Mouse (Mus musculus) hindbrain, postnatal 0 days (tissue): ENCODE measurements at regions not wholly inside any gene's neighbourhood (a gene's known extent, or its start where the extent isn't known, plus 50 kb on each side); places are given as distances from the start of the nearest gene placed in this dataset.
"Not testable (repeated sequence)": the region's sequence is repeated elsewhere in the genome, so short reads cannot be mapped to it uniquely, and the experiment has no call there.

ENCODE experiments used
- ATAC-seq: fragments of 200-750 bp; cut with Nextera tagmentation; 2 replicates; pipeline ENCODE4 v1.8.0; 2017; ENCODE audit warnings: mild to moderate bottlenecking, moderate TSS enrichment, moderate library complexity
- DNase-seq: peaks from one replicate; pipeline ENCODE4 v3.0.0-alpha.2; 2015; ENCODE audit warnings: low spot score
- H3K27ac ChIP-seq: fragments of 300-500 bp; sonication (generic); 2 replicates; pipeline ENCODE4 v1.5.1; 2014; ENCODE audit warnings: mild to moderate bottlenecking
- H3K27me3 ChIP-seq: fragments of 300-500 bp; sonication (generic); 2 replicates; pipeline ENCODE4 v1.6.1; 2014; ENCODE audit warnings: low read length, mixed read lengths; ENCODE audit not compliant: insufficient read depth
- H3K36me3 ChIP-seq: fragments of 300-500 bp; sonication (generic); 2 replicates; pipeline ENCODE4 v1.6.1; 2014; ENCODE audit warnings: low read length, mixed read lengths; ENCODE audit not compliant: insufficient read depth
- H3K4me1 ChIP-seq: fragments of 300-500 bp; sonication (generic); 2 replicates; pipeline ENCODE4 v1.6.1; 2014; ENCODE audit warnings: antibody characterized with exemption, low read length, mixed read lengths; ENCODE audit not compliant: insufficient read depth
- H3K4me2 ChIP-seq: fragments of 300-500 bp; sonication (generic); 2 replicates; pipeline ENCODE4 v1.6.1; 2014; ENCODE audit warnings: low read depth, mild to moderate bottlenecking, low read length, moderate library complexity, mixed read lengths
- H3K4me3 ChIP-seq: fragments of 300-500 bp; sonication (generic); 2 replicates; pipeline ENCODE4 v1.5.1; 2014; ENCODE audit warnings: low read length
- H3K9ac ChIP-seq: fragments of 300-500 bp; sonication (generic); replicated peaks from 2 replicates; pipeline ENCODE4 v1.6.1; 2014; ENCODE audit warnings: mild to moderate bottlenecking, low read length, moderate library complexity, mixed read lengths
- H3K9me3 ChIP-seq: fragments of 300-500 bp; sonication (generic); 2 replicates; pipeline ENCODE4 v1.6.1; 2016; ENCODE audit warnings: low read length, mixed read lengths
- CTCF ChIP-seq: IDR thresholded peaks from 2 replicates; pipeline ENCODE4 v1.5.1; 2016; ENCODE audit warnings: antibody characterized with exemption, control low read depth, low read depth
- WGBS: fragments of 180-500 bp; shearing (Covaris S2); extraction: QIAGEN DNeasy Blood & Tissue Kit; methylation state at CpG from one replicate; pipeline ENCODE4 v1.1.7; 2014; 5-methylcytosine and 5-hydroxymethylcytosine counted together

GRCm38 (mm10) chr8:126776605-126777469 is 168.8 kb downstream of the Tomm20 start:
- H3K4me1 ChIP-seq, result no peaks in the 10 kb centered on the region
- WGBS, result 86% methylated on average over 11 of the region's 11 CpGs

DNA sequence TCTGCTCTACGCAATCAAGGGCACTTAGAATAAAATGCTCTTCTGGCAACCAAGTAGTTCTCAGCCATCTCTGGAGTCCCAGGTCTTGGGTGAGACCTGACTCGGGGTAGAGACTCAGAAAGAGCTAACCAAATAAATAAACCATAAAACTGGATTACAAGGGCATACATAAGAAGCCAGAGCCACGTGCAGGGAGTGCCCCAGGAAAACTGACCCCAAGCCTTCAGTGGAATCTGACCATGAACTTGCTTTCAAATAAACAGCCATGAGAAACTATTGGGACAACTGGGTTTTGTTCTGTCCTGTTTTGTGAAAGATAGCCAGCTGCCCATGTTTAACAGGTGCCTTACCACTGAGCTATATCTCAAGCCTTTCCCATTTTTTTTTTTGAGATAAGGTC is 170.3 kb downstream of the Tomm20 start:
- TF ChIP-seq CTCF, result no peak
- H3K9me3 ChIP-seq, result no peaks in the 10 kb centered on the region
- no peaks in the 10 kb centered on the region for H3K27me3 ChIP-seq
- no peak overlapping the region for H3K4me3 ChIP-seq
- no peak overlapping the region for H3K4me2 ChIP-seq
- H3K36me3 ChIP-seq, result no peaks in the 10 kb centered on the region
- no peak for ATAC-seq
- H3K4me1 ChIP-seq, result no peaks in the 10 kb centered on the region
- no peak for DNase-seq
- WGBS, result 80% methylated on average over 3 of the region's 3 CpGs
- H3K27ac ChIP-seq, result no peak overlapping the region
- H3K9ac ChIP-seq, result no peak overlapping the region

More at GRCm38 (mm10) chr8:126776605-126777469, 168.8 kb downstream of the Tomm20 start:
- ATAC-seq, result no peak
- Histone ChIP-seq H3K27me3 (no peaks in the 10 kb centered on the region), H3K36me3 (no peaks in the 10 kb centered on the region), H3K9me3 (no peaks in the 10 kb centered on the region), H3K27ac (no peak overlapping the region), H3K4me2 (no peak overlapping the region), H3K9ac (no peak overlapping the region), H3K4me3 (no peak overlapping the region)
- TF ChIP-seq CTCF, result no peak
- no peak for DNase-seq

- DNase-seq (no peak), ATAC-seq (no peak)
- H3K9me3 ChIP-seq, result no peaks in the 10 kb centered on the region
- no peak overlapping the region for H3K4me2 ChIP-seq
- no peak overlapping the region for H3K9ac ChIP-seq
- TF ChIP-seq CTCF, result no peak
- H3K4me1 ChIP-seq, result no peaks in the 10 kb centered on the region
- no peaks in the 10 kb centered on the region for H3K36me3 ChIP-seq
- no peak overlapping the region for H3K4me3 ChIP-seq
- no peaks in the 10 kb centered on the region for H3K27me3 ChIP-seq
- 78% methylated on average over 7 of the region's 7 CpGs for WGBS
- no peak overlapping the region for H3K27ac ChIP-seq
Measured at GRCm38 (mm10) chr8:126774816-126775215, 170.8 kb downstream of the Tomm20 start.

DNA sequence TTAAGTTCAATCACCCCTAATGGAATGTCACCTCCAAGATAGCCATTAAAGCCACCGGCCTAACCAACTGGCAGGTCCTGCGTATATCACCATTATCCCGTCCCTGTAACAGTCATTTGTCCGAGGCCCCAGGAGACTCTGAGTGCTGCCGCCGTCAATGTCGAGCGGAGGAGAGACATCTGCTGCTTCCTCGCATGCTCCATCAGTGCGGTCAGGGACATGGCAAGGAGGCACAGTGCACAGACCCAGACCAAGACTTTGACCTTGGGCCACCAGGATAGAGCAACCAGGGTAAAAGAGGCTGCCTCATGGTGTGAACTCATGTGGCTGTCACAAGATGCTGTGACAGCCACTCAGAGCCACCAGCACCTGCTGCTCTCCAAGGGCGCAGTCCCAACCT is 172.9 kb downstream of the Tomm20 start:
- no peak overlapping the region for H3K27ac ChIP-seq
- ATAC-seq (no peak), DNase-seq (no peak)
- H3K4me1 ChIP-seq, result no peaks in the 10 kb centered on the region
- TF ChIP-seq CTCF, result no peak
- H3K9me3 ChIP-seq, result no peaks in the 10 kb centered on the region
- no peak overlapping the region for H3K4me3 ChIP-seq
- H3K9ac ChIP-seq, result no peak overlapping the region
- 68% methylated on average over 11 of the region's 11 CpGs for WGBS
- no peak overlapping the region for H3K4me2 ChIP-seq
- no peaks in the 10 kb centered on the region for H3K27me3 ChIP-seq
- no peaks in the 10 kb centered on the region for H3K36me3 ChIP-seq

DNA sequence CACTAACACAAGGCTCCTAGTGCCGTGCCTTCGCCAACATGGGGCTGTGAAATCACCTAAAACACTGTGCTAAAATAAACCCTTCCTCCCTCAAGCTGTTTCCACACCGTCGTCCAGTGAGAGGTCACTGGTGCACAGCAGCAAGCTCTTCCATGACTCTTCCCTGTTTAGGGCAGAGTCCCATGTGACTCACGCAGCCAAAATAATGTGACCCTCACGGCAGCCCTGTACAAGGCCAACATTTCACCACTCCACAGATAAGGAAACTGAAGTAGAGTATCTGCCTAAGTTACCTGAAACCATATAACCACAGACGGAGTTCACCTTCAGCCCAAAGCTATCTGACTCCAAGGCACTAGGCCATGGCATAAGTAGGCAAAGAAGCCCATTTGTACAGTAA is 173.4 kb downstream of the Tomm20 start:
- no peak overlapping the region for H3K27ac ChIP-seq
- no peak for TF ChIP-seq CTCF
- WGBS, result 90% methylated on average over 7 of the region's 7 CpGs
- ATAC-seq, result no peak
- no peaks in the 10 kb centered on the region for H3K36me3 ChIP-seq
- H3K4me1 ChIP-seq, result no peaks in the 10 kb centered on the region
- no peak overlapping the region for H3K4me2 ChIP-seq
- no peak overlapping the region for H3K9ac ChIP-seq
- H3K27me3 ChIP-seq, result no peaks in the 10 kb centered on the region
- no peaks in the 10 kb centered on the region for H3K9me3 ChIP-seq
- DNase-seq, result no peak
- H3K4me3 ChIP-seq, result no peak overlapping the region

GRCm38 (mm10) chr8:126770374-126770773 is 175.3 kb downstream of the Tomm20 start:
- not testable (repeated sequence) for H3K36me3 ChIP-seq, H3K27me3 ChIP-seq, H3K9me3 ChIP-seq, ATAC-seq, DNase-seq, H3K9ac ChIP-seq, H3K27ac ChIP-seq, H3K4me1 ChIP-seq, H3K4me2 ChIP-seq, H3K4me3 ChIP-seq
- 76% methylated on average over 2 of the region's 2 CpGs for WGBS

- Histone ChIP-seq H3K27me3 (no peaks in the 10 kb centered on the region), H3K36me3 (no peaks in the 10 kb centered on the region), H3K27ac (no peak overlapping the region), H3K4me1 (no peaks in the 10 kb centered on the region), H3K9ac (no peak overlapping the region), H3K9me3 (no peaks in the 10 kb centered on the region), H3K4me2 (no peak overlapping the region), H3K4me3 (no peak overlapping the region)
- 93% methylated on average over 5 of the region's 5 CpGs for WGBS
- DNase-seq, result no peak
- no peak for TF ChIP-seq CTCF
- no peak for ATAC-seq
Measured at GRCm38 (mm10) chr8:126768142-126768541, 174.4 kb upstream of the Irf2bp2 start.
